Mouse (Mus musculus) ES-E14 (cell line): Measurements from ENCODE around the gene Slc37a4.

Experiments used
- CHD2 ChIP-seq: IDR thresholded peaks from 2 replicates; pipeline ENCODE4 v1.6.1; 2014; ENCODE audit warnings: mild to moderate bottlenecking, low read depth, low read length, inconsistent platforms
- HCFC1 ChIP-seq: IDR thresholded peaks from 2 replicates; pipeline ENCODE4 v1.6.1; 2012; ENCODE audit warnings: low read length, inconsistent platforms, borderline replicate concordance; ENCODE audit not compliant: insufficient read depth
- MAFK ChIP-seq: IDR thresholded peaks from 2 replicates; pipeline ENCODE4 v1.6.1; 2014; ENCODE audit warnings: mild to moderate bottlenecking, low read depth, low read length, inconsistent platforms; ENCODE audit not compliant: insufficient read depth
- ZC3H11A ChIP-seq: IDR thresholded peaks from 2 replicates; pipeline ENCODE4 v1.6.1; 2012; ENCODE audit warnings: low read depth, mild to moderate bottlenecking, inconsistent platforms, low read length, borderline replicate concordance
- ZNF384 ChIP-seq: IDR thresholded peaks from 2 replicates; pipeline ENCODE4 v1.6.1; 2012; ENCODE audit warnings: low read depth, low read length, inconsistent platforms

- TF ChIP-seq ZNF384 (no peak), ZC3H11A (no peak), CHD2 (no peak), MAFK (no peak), HCFC1 (no peak)
Observed at GRCm38 (mm10) chr9:44412781-44413180, 16.1 kb downstream of the Slc37a4 start.
